Mouse (Mus musculus): ENCODE results near the gene C130032M10Rik.

GRCm38 (mm10) chr9:114512831-114513230 is 2.7 kb upstream of the C130032M10Rik start:
- TF ChIP-seq EP300 (IDR thresholded peaks at IDR 0.05) (no peak), CTCF (IDR thresholded peaks at IDR 0.05) (no peak)
